Mouse (Mus musculus): ENCODE data around the gene Slc2a3.

DNA sequence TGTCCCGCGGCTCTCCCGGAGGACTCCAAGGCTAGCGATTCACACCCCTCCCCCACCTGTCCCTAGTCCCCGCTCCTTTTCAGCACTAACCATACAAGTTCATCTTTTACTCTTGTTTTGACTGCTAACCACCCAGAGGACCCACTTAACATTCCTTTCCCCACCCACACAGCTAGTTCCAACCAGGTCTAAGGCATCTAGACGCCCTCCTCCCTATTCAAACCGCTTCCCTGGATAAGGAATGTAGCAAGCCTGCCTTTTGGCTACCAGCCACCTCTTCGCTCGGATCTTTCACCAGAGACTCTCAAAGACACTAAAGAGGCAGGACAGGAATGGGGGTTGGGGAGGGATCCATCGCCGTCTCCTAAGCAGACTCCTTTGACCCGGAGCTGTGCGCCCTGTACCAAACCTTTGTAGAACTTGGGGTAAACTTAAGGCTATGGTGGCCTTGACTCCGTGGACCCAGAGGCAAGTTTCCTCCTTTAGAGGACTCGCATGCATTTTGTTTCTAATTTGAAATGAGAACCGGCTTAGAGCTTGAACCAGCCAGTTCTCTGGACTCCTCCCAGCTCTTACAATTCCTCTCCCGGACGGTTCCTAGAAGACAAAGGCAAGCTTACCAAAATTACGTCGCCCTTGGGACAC lies 98.8 kb downstream of the Slc2a3 start:
- TF ChIP-seq CTCF (IDR thresholded peaks at IDR 0.05; ENCODE audit: control insufficient read depth, insufficient read depth, insufficient read length) (no peak), MYOD1 (IDR thresholded peaks at IDR 0.05; ENCODE audit: control insufficient read depth, insufficient read length, low read depth) (no peak), USF1 (IDR thresholded peaks at IDR 0.05; ENCODE audit: low read depth) (no peak)
